Mouse (Mus musculus) hindlimb bud, embryonic 11.5 days (tissue): ENCODE measurements around the gene Naip1.
"Not testable (repeated sequence)": the region's sequence is repeated elsewhere in the genome, so short reads cannot be mapped to it uniquely, and the experiment has no call there.

Experiments
- DNase-seq: peaks from one replicate; pipeline ENCODE4 v3.0.0-alpha.2; 2012; ENCODE audit warnings: low read depth, low spot score; ENCODE audit errors: extremely low spot score

Naip1 gene

GRCm38 (mm10) chr13:100402930-100403637 is 49.6 kb downstream of the Naip1 start:
- not testable (repeated sequence) for DNase-seq

GRCm38 (mm10) chr13:100391021-100391420 is 61.6 kb downstream of the Naip1 start:
- DNase-seq: not testable (repeated sequence)

- DNase-seq: no peak
Measured at GRCm38 (mm10) chr13:100370536-100370935, 82.1 kb downstream of the Naip1 start.
